Comparison of ENCODE assay signal across 20 mouse cellular contexts in the genomic region with DNA sequence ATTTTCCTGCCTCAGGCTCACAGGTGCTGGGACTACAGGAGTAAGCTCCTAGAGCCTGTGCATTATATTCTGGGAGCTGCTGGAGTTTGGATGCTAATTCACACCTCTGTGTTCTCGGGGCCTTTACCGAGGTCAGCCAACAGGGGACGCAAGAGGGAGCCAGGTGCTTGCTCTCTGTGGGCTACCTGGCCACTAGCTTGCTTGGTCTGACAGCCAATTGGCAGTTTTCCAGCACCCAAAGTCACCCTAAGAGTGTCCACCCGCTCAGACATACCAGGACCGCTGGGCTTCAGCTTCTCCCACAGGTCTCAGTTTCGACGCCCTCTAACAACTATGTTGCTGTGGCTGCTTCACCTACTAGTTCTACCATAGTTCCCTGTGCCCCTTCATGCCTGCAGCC. TPM values are rescaled to one million over a fixed set of nuclear protein-coding genes. Genes with fewer than 3 reads are reported as not detected.
DNase-seq lines count a peak whose midpoint lies in the region; ATAC-seq and TF ChIP-seq lines count a peak whose summit lies in the region.
"Had no signal": no experiment of that assay in that cellular context is flagged by ENCODE, and none has a peak within 500 bp of the region (broad histone marks: within the 10 kb centered on the region; RNA-seq: fewer than 3 reads in every experiment).

No protein-coding gene starts in this region.

- peak; percentile 16; the same call in 1 of the 2 replicates for TF ChIP-seq CTCF in E14TG2a.4 (conservative IDR thresholded peaks at IDR 0.05; ENCODE audit: low read length)

- H3K9me3 ChIP-seq in kidney, embryonic 14.5 days (ENCODE audit: control insufficient read depth, low read length), result no peaks in the 10 kb centered on the region
- H3K9me3 ChIP-seq in E14TG2a.4 (ENCODE audit: low read length), result no peaks in the 10 kb centered on the region; the same call in 1 of the 2 replicates
- H3K9me3 ChIP-seq: forebrain, embryonic 15.5 days; limb, embryonic 15.5 days had no signal

- no peaks in the 10 kb centered on the region for H3K36me3 ChIP-seq in kidney, embryonic 14.5 days (ENCODE audit: control insufficient read depth, insufficient read depth, low read length)
- no peaks in the 10 kb centered on the region for H3K36me3 ChIP-seq in E14TG2a.4 (ENCODE audit: insufficient read depth, low read length)
- H3K36me3 ChIP-seq: forebrain, embryonic 15.5 days; limb, embryonic 15.5 days had no signal

- H3K27me3 ChIP-seq in kidney, embryonic 14.5 days (ENCODE audit: control insufficient read depth, insufficient read depth, low read length), result no peaks in the 10 kb centered on the region; the same call in 1 of the 2 replicates
- H3K27me3 ChIP-seq in E14TG2a.4 (ENCODE audit: insufficient read depth, low read length), result peaks cover 28% of the 10 kb centered on the region; the same call in 1 of the 2 replicates
- H3K27me3 ChIP-seq: forebrain, embryonic 15.5 days; limb, embryonic 15.5 days had no signal

- H3K4me2 ChIP-seq in kidney, embryonic 14.5 days (replicated peaks; ENCODE audit: low read depth, low read length), result no peak overlapping the region
- H3K4me2 ChIP-seq: forebrain, embryonic 15.5 days; heart, embryonic 11.5 days; limb, embryonic 15.5 days had no signal

- 62% methylated on average over 7 of the region's 7 CpGs for WGBS in kidney, embryonic 14.5 days

- no peak overlapping the region for H3K4me3 ChIP-seq in kidney, embryonic 14.5 days (ENCODE audit: low read length)
- no peak overlapping the region for H3K4me3 ChIP-seq in E14TG2a.4 (replicated peaks; ENCODE audit: low read length)
- H3K4me3 ChIP-seq: forebrain, embryonic 15.5 days; limb, embryonic 15.5 days had no signal

- DNase-seq in cerebellum, postnatal 10 days, result peak; percentile 48 to 55
- DNase-seq in cerebellum, adult 9-11 months, result no peak
- peak; percentile 41 to 50 for DNase-seq in kidney, adult 8-10 months
- DNase-seq in lung, adult 18-20 months, result peak; percentile 53 to 72
- DNase-seq in lung, postnatal 10 days, result no peak
- no peak for DNase-seq in ovary, postnatal 36 days (ENCODE audit: low spot score)
- DNase-seq: cerebellum, adult 9-10 months; gastrocnemius, postnatal 25 days; heart, postnatal 10 days; retina, postnatal 1 day; thymus, postnatal 14 days had no signal

- no peak overlapping the region for H3K9ac ChIP-seq in kidney, embryonic 14.5 days (ENCODE audit: low read depth, low read length)
- H3K9ac ChIP-seq: forebrain, embryonic 15.5 days; limb, embryonic 15.5 days had no signal

- H3K27ac ChIP-seq in kidney, embryonic 14.5 days (ENCODE audit: low read depth, low read length), result no peak overlapping the region
- H3K27ac ChIP-seq: forebrain, embryonic 15.5 days; limb, embryonic 15.5 days had no signal

- H3K4me1 ChIP-seq in kidney, embryonic 14.5 days (ENCODE audit: control insufficient read depth, insufficient read depth, low read length), result peaks cover 5% of the 10 kb centered on the region; the same call in 1 of the 2 replicates
- H3K4me1 ChIP-seq in E14TG2a.4 (replicated peaks; ENCODE audit: low read depth, low read length), result no peaks in the 10 kb centered on the region
- H3K4me1 ChIP-seq: forebrain, embryonic 15.5 days had no signal

- no peak for ATAC-seq in kidney, embryonic 14.5 days (ENCODE audit: low FRiP score, low TSS enrichment)
- ATAC-seq: CD4-positive, CD25-positive, alpha-beta regulatory T cell, adult 4 months; forebrain, embryonic 15.5 days had no signal

RNA-seq across cellular contexts. Expression of a gene that starts 15.9 kb away (rescaled TPM):
- 34.6 and 44.0 TPM in 2 replicates for polyA plus RNA-seq in kidney, embryonic 14.5 days (2014; fragmentation: Nextera tagmentation; extraction: Ambion mirVana)

RNA-seq across cellular contexts. Expression of a gene that starts 24.9 kb away (rescaled TPM):
- 2.4 and 3.6 TPM in 2 replicates for polyA plus RNA-seq in kidney, embryonic 14.5 days (2014; fragmentation: Nextera tagmentation; extraction: Ambion mirVana)

RNA-seq across cellular contexts. Expression of a gene that starts 43.7 kb away (rescaled TPM):
- not detected in 2 replicates for polyA plus RNA-seq in kidney, embryonic 14.5 days (2014; fragmentation: Nextera tagmentation; extraction: Ambion mirVana)
- polyA plus RNA-seq: heart, embryonic 11.5 days had no signal

RNA-seq across cellular contexts. Expression of a gene that starts 52.6 kb away (rescaled TPM):
- 0.21 TPM in 1 of 2 replicates, not detected in the other for polyA plus RNA-seq in kidney, embryonic 14.5 days (2014; fragmentation: Nextera tagmentation; extraction: Ambion mirVana)
- polyA plus RNA-seq: CD4-positive, CD25-positive, alpha-beta regulatory T cell, adult 4 months; embryonic facial prominence, embryonic 14.5 days; forebrain, embryonic 15.5 days; heart, embryonic 11.5 days; hindbrain, embryonic 11.5 days; limb, embryonic 15.5 days; lung, embryonic 16.5 days had no signal

Comparison
In these comparisons a context has a peak if more than half of its experiments do, and no peak if none do; other contexts are left out.
1. DNase-seq: peak in cerebellum, postnatal 10 days (2 of 2), kidney, adult 8-10 months (2 of 2) and lung, adult 18-20 months (2 of 2); none in cerebellum, adult 9-11 months (single experiment), lung, postnatal 10 days (single experiment) and ovary, postnatal 36 days (single experiment).